Comparison of ENCODE assay signal across 22 mouse cellular contexts in genomic region chr1:131146181-131146614, GRCm38 (mm10). TPM values are rescaled to one million over a fixed set of nuclear protein-coding genes. Genes with fewer than 3 reads are reported as not detected.
DNase-seq lines count a peak whose midpoint lies in the region; ATAC-seq and TF ChIP-seq lines count a peak whose summit lies in the region.
"Had no signal": no experiment of that assay in that cellular context is flagged by ENCODE, and none has a peak within 500 bp of the region (broad histone marks: within the 10 kb centered on the region; RNA-seq: fewer than 3 reads in every experiment).

No protein-coding gene starts in this region.

- dilution Hi-C loops in CH12.LX (cut with MboI; ENCODE audit: extremely low pct_ligation_motif_present, extremely low pct_unique_long_range_greater_than_20kb, low sequenced_read_pairs) = no loop called here

- peak overlapping the region; percentile 21 to 46 (median 34) for H3K4me3 ChIP-seq in CH12.LX (replicated peaks in 1 of 3; ENCODE audit: low read depth in 2 of 3, low read length in 2 of 3, poor library complexity in 1 of 3)
- H3K4me3 ChIP-seq: forebrain, embryonic 15.5 days; layer of hippocampus, adult 2 months; midbrain, embryonic 12.5 days had no signal

- peak; percentile 62 for TF ChIP-seq POLR2A in CH12.LX (IDR thresholded peaks at IDR 0.05; ENCODE audit: low read depth, low read length)

- intact Hi-C loops in heart, postnatal 10 days (cut with DNase I) = no loop called here

- TF ChIP-seq RAD21 in CH12.LX (IDR thresholded peaks at IDR 0.05; ENCODE audit: low read depth, low read length) = no peak

- H3K36me3 ChIP-seq in CH12.LX (replicated peaks in 1 of 2; ENCODE audit: control insufficient read depth in 1 of 2, insufficient read depth in 1 of 2, low read length in 1 of 2) = peaks cover 0 to 3% of the 10 kb centered on the region in 2 experiments
- H3K36me3 ChIP-seq: forebrain, embryonic 15.5 days; midbrain, embryonic 12.5 days had no signal

- TF ChIP-seq CTCF in CH12.LX (conservative IDR thresholded peaks at IDR 0.05 in 1 of 2, IDR thresholded peaks at IDR 0.05 in 1 of 2; ENCODE audit: low read depth in 2 of 2, low read length in 2 of 2) = no peak

- in situ Hi-C loops in CH12.LX (cut with MboI; ENCODE audit: low pct_ligation_motif_present, low pct_unique_long_range_greater_than_20kb, low sequenced_read_pairs) = no loop called here

- H3K4me2 ChIP-seq in CH12.LX (ENCODE audit: insufficient read depth, low read depth, poor library complexity, severe bottlenecking) = peak overlapping the region; percentile 75
- H3K4me2 ChIP-seq: forebrain, embryonic 15.5 days; midbrain, embryonic 12.5 days had no signal

- H3K9me3 ChIP-seq in CH12.LX (replicated peaks; ENCODE audit: low read length) = peaks cover 2% of the 10 kb centered on the region
- H3K9me3 ChIP-seq: forebrain, embryonic 15.5 days; midbrain, embryonic 12.5 days had no signal

- no peaks in the 10 kb centered on the region for H3K27me3 ChIP-seq in CH12.LX (replicated peaks)
- H3K27me3 ChIP-seq: forebrain, embryonic 15.5 days had no signal

- peak; percentile 79 for ATAC-seq in megakaryocyte progenitor cell, adult 5-6 weeks (replicated peaks; ENCODE audit: poor library complexity)
- ATAC-seq: forebrain, embryonic 15.5 days had no signal

- DNase-seq in A20 (ENCODE audit: low read depth, low spot score) (peak; percentile 91), CH12.LX (ENCODE audit: extremely low read depth) (peak; percentile 89), MEL-GATA-1-ER (ENCODE audit: extremely low read depth, low read depth) (peak; percentile 85), MN1 (ENCODE audit: low spot score) (no peak)
- DNase-seq in kidney, postnatal 14 days = no peak
- no peak for DNase-seq in heart, postnatal 10 days
- DNase-seq: adrenal gland, postnatal 10 days; cerebellum, adult 9-11 months; embryo, embryonic 11 days; gastrocnemius, postnatal 25 days; kidney, adult 18-20 months; layer of hippocampus, postnatal 36 days; liver; lung, adult 18-20 months; right cerebral cortex, postnatal 25 days; thymus, postnatal 25 days had no signal

- H3K4me1 ChIP-seq in CH12.LX (ENCODE audit: control insufficient read depth in 1 of 2, insufficient read depth in 2 of 2) = peaks cover 13 to 40% of the 10 kb centered on the region in 2 experiments
- H3K4me1 ChIP-seq: forebrain, embryonic 15.5 days; midbrain, embryonic 12.5 days had no signal

- no peaks in the 10 kb centered on the region for H3K79me2 ChIP-seq in CH12.LX (replicated peaks; ENCODE audit: control insufficient read depth, extremely low read depth, insufficient read depth, poor library complexity, severe bottlenecking)

- TF ChIP-seq EP300 in CH12.LX (IDR thresholded peaks at IDR 0.05; ENCODE audit: low read length) = peak; percentile 93

- peak overlapping the region; percentile 53; the same call in 1 of the 2 replicates for H3K9ac ChIP-seq in CH12.LX (ENCODE audit: insufficient read depth, low read depth)
- H3K9ac ChIP-seq: forebrain, embryonic 15.5 days; midbrain, embryonic 12.5 days had no signal

- peak overlapping the region; percentile 71 for H3K27ac ChIP-seq in CH12.LX (ENCODE audit: insufficient read depth, low read depth)
- H3K27ac ChIP-seq: forebrain, embryonic 15.5 days; kidney, postnatal 0 days; layer of hippocampus, adult 2 months; macrophage; midbrain, embryonic 12.5 days had no signal

TF ChIP-seq in CH12.LX, 34 proteins besides CTCF, POLR2A, EP300 and RAD21:
- TF ChIP-seq IRF4 (IDR thresholded peaks at IDR 0.05; ENCODE audit: low read depth, low read length) (peak; percentile 93), ZNF384 (IDR thresholded peaks at IDR 0.05; ENCODE audit: low read depth, low read length) (no peak), USF2 (conservative IDR thresholded peaks at IDR 0.05; ENCODE audit: low read depth, low read length) (no peak), USF1 (IDR thresholded peaks at IDR 0.05; ENCODE audit: low read depth, low read length) (no peak), MAX (IDR thresholded peaks at IDR 0.05; ENCODE audit: low read length) (no peak), KAT2A (IDR thresholded peaks at IDR 0.05; ENCODE audit: insufficient replicate concordance, low read length) (no peak), CHD2 (IDR thresholded peaks at IDR 0.05; ENCODE audit: low read length) (no peak), RCOR1 (conservative IDR thresholded peaks at IDR 0.05; ENCODE audit: low read depth, low read length) (no peak), ETS1 (conservative IDR thresholded peaks at IDR 0.05; ENCODE audit: low read depth, low read length) (peak; percentile 33; the same call in 1 of the 2 replicates), ZKSCAN1 (IDR thresholded peaks at IDR 0.05; ENCODE audit: borderline replicate concordance, low read depth, low read length) (no peak), SIN3A (IDR thresholded peaks at IDR 0.05; ENCODE audit: low read length) (peak; percentile 73; the same call in 1 of the 2 replicates), JUND (conservative IDR thresholded peaks at IDR 0.05; ENCODE audit: low read depth, low read length) (peak; percentile 36; the same call in 1 of the 2 replicates), CHD1 (IDR thresholded peaks at IDR 0.05; ENCODE audit: low read depth, low read length) (peak; percentile 80; the same call in 1 of the 2 replicates), TCF12 (IDR thresholded peaks at IDR 0.05; ENCODE audit: low read depth, low read length) (peak; percentile 29; the same call in 1 of the 2 replicates), TBP (conservative IDR thresholded peaks at IDR 0.05; ENCODE audit: low read depth, low read length) (0 out of 2 replicates have a peak, but pooled peaks have one; percentile 48), ELF1 (IDR thresholded peaks at IDR 0.05; ENCODE audit: low read depth, low read length) (no peak), JUN (IDR thresholded peaks at IDR 0.05; ENCODE audit: insufficient read depth, low read depth, low read length) (no peak), ZC3H11A (IDR thresholded peaks at IDR 0.05; ENCODE audit: low read depth, low read length) (no peak), NRF1 (IDR thresholded peaks at IDR 0.05; ENCODE audit: low read depth, low read length) (no peak), POLR2AphosphoS2 (IDR thresholded peaks at IDR 0.05; ENCODE audit: low read depth, low read length) (peak; percentile 52; the same call in 1 of the 2 replicates), ZMIZ1 (IDR thresholded peaks at IDR 0.05; ENCODE audit: low read depth, low read length) (peak; percentile 66; the same call in 1 of the 2 replicates), HCFC1 (IDR thresholded peaks at IDR 0.05; ENCODE audit: low read depth, low read length) (peak; percentile 35; the same call in 1 of the 2 replicates), BHLHE40 (IDR thresholded peaks at IDR 0.05; ENCODE audit: low read depth, low read length) (peak; percentile 44), PAX5 (IDR thresholded peaks at IDR 0.05; ENCODE audit: low read length) (no peak), MAZ (IDR thresholded peaks at IDR 0.05; ENCODE audit: low read depth, low read length) (no peak), MEF2A (IDR thresholded peaks at IDR 0.05; ENCODE audit: borderline replicate concordance, low read depth, low read length) (peak; percentile 53; the same call in 1 of the 2 replicates), UBTF (IDR thresholded peaks at IDR 0.05; ENCODE audit: low read depth, low read length) (no peak), MAFK (IDR thresholded peaks at IDR 0.05; ENCODE audit: insufficient replicate concordance, low read length) (0 out of 2 replicates have a peak, but pooled peaks have one; percentile 31), NELFE (IDR thresholded peaks at IDR 0.05; ENCODE audit: low read depth, low read length) (peak; percentile 60; the same call in 1 of the 2 replicates), MXI1 (IDR thresholded peaks at IDR 0.05; ENCODE audit: low read depth, low read length) (no peak), E2F4 (IDR thresholded peaks at IDR 0.05; ENCODE audit: insufficient replicate concordance, low read depth, low read length) (no peak), MYC (IDR thresholded peaks at IDR 0.05; ENCODE audit: low read depth, low read length) (peak; percentile 53; the same call in 1 of the 2 replicates), SMC3 (IDR thresholded peaks at IDR 0.05; ENCODE audit: low read depth, low read length) (no peak; the same call in 1 of the 2 replicates), GABPA (IDR thresholded peaks at IDR 0.05; ENCODE audit: insufficient replicate concordance, low read depth, low read length) (no peak)
TF ChIP-seq in CH12.LX: peak in this region for 15.

RNA-seq across cellular contexts. Expression of gene Eif2d, which starts 6.8 kb away (rescaled TPM):
- total RNA-seq in CH12.LX (2012; rRNA removed) (48.8 and 53.0 TPM in 2 replicates), CH12.LX (2014; rRNA removed) (41.0 and 46.9 TPM in 2 replicates)
- polyA plus RNA-seq in CH12.LX (2012; ENCODE audit: insufficient read length, low read depth) = 57.2 and 64.3 TPM in 2 replicates
- total RNA-seq in megakaryocyte progenitor cell, adult 5-6 weeks (2015) = 36.9 and 37.6 TPM in 2 replicates
- 29.7 and 34.0 TPM in 2 replicates for total RNA-seq in megakaryocyte progenitor cell, adult 5-6 weeks (2017)
- 10 to 100 TPM; 36.3 to 36.7 TPM for total RNA-seq in heart, postnatal 10 days (2021)

RNA-seq across cellular contexts. Expression of gene Dyrk3, which starts 8.1 kb away (rescaled TPM):
- total RNA-seq in CH12.LX (2012; rRNA removed) (6.4 and 6.7 TPM in 2 replicates), CH12.LX (2014; rRNA removed) (9.8 and 10.1 TPM in 2 replicates)
- polyA plus RNA-seq in CH12.LX (2012; ENCODE audit: insufficient read length, low read depth) = 8.2 and 8.3 TPM in 2 replicates
- 6.4 and 7.9 TPM in 2 replicates for total RNA-seq in megakaryocyte progenitor cell, adult 5-6 weeks (2015)
- 4.0 and 5.7 TPM in 2 replicates for total RNA-seq in megakaryocyte progenitor cell, adult 5-6 weeks (2017)
- under 1 TPM; 0.32 to 0.91 TPM for total RNA-seq in heart, postnatal 10 days (2021)
- total RNA-seq: gastrocnemius, postnatal 25 days had no signal

RNA-seq across cellular contexts. Expression of gene Mapkapk2, which starts 48.6 kb away (rescaled TPM):
- total RNA-seq in CH12.LX (2012; rRNA removed) (54.2 and 55.0 TPM in 2 replicates), CH12.LX (2014; rRNA removed) (58.6 and 62.9 TPM in 2 replicates)
- 63.5 and 68.6 TPM in 2 replicates for polyA plus RNA-seq in CH12.LX (2012; ENCODE audit: insufficient read length, low read depth)
- total RNA-seq in megakaryocyte progenitor cell, adult 5-6 weeks (2015) = 196 and 217 TPM in 2 replicates
- total RNA-seq in megakaryocyte progenitor cell, adult 5-6 weeks (2017) = 196 and 233 TPM in 2 replicates
- total RNA-seq in heart, postnatal 10 days (2021) = 100 to 1,000 TPM; 204 to 224 TPM

Comparison
In these comparisons a context has a peak if more than half of its experiments do, and no peak if none do; other contexts are left out.
1. DNase-seq: peak in A20 (single experiment), CH12.LX (single experiment) and MEL-GATA-1-ER (single experiment); none in MN1 (single experiment), kidney, postnatal 14 days (single experiment) and heart, postnatal 10 days (0 of 2).